Mouse (Mus musculus): ENCODE measurements around the gene Eif2b2.
A peak's percentile ranks its signal among the peaks of the same experiment; 100 is the strongest.

Eif2b2 gene

GRCm38 (mm10) chr12:85219236-85219904, at the start of gene Eif2b2:
Eif2b2 (plus strand) TSS chr12:85219481.
- DNase-seq (ENCODE audit: low spot score), result peak; percentile 99

DNA sequence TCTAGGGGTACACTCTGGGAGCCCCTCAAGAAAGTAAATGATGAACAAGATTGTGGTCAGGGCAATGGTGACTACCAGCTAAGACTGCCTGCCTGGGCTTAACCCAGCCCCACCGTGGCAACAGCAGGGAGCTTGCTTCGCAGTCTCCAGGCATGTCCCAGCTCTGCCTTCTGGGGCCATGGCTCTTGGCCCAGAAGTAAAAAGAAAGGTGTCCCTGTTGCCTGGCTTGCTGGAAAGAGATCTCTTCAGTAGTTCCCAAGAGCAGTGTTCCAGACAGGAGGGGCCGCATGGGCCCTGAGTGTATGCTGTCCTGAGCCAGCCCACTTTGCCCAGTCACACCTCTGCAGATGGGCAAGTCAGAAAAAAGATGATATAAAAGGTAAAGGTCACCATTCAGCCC, 49.4 kb upstream of the Eif2b2 start:
- DNase-seq (ENCODE audit: low spot score), result no peak

- DNase-seq (ENCODE audit: low spot score), result no peak
These were observed 48.9 kb upstream of the Eif2b2 start for GRCm38 (mm10) chr12:85170284-85170947.

DNA sequence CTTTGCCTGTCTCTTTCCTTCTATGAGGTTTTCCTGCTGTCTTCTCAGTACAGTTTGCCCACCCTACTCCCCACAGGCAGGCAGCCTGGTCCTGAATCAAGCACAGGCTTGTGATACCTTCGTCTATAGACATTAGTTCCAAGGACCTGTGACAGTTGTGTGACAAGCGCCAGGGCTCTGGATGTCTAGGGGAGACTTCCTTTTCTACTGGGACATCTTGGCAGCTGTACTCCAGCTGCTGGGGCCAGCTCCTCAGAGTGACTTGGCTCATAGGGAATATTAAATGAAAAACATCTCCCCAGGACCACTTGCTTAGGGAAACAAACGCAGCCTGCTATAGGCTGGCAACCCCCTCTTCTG, 48.4 kb upstream of the Eif2b2 start:
- no peak for DNase-seq (ENCODE audit: low spot score)

DNA sequence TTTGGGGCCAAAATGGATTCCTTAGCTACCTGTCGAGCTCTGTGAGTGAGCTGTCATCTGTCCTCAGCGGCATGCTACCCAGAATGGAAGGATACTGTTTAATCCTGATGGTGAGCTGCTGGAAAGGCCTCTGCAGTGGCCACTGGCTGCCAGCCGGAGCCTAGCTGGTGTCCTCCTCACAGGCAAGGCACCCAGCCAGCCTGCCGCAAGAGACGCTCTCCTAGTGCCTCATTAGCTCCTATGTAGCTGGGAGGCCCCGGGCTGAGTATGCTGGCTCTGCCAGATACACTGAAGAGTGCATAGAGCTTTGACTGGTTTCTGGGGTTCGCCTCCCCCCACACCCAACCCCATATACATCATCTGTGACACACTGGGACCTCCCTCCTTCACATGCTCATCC, 45.3 kb upstream of the Eif2b2 start:
- DNase-seq (ENCODE audit: low spot score), result no peak

GRCm38 (mm10) chr12:85175087-85175675, 44.1 kb upstream of the Eif2b2 start:
- no peak for DNase-seq (ENCODE audit: low spot score)

GRCm38 (mm10) chr12:85175926-85176845, 43.1 kb upstream of the Eif2b2 start:
- peak; percentile 73 for DNase-seq (ENCODE audit: low spot score)

DNA sequence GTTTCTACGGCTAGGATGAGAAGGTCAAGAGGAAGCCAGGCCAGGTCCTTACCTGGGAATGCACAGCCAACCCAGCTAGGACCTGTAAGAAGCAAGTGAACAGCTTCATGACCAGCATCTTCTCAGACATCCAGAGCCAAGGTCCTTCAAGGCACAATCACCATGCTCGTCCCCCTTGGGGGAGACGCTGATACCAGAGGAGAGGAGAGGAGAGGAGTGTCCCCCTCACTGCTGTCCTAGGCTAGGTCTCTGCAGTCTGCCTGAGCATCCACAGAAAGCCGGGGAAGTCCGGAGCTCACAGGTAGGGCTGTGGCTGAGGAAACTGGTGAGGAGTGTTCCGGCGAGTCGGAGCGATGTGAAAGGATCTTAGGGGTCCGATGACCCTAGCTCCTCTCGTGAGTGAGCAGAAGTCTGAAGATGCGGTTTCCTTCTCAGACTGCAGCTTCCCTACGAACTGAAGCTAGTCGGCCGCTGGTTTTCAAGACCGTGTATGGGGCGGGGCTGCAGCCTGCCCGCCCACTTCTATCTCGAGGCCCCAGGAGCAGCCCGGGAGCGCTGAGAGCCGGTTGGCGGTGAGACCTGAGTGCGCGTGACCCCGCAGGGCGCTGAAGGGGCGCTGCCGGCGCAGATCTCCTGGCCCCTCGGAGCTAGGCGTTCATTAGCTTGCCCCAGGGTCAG, 42.3 kb upstream of the Eif2b2 start:
- peak; percentile 74 for DNase-seq (ENCODE audit: low spot score)

DNA sequence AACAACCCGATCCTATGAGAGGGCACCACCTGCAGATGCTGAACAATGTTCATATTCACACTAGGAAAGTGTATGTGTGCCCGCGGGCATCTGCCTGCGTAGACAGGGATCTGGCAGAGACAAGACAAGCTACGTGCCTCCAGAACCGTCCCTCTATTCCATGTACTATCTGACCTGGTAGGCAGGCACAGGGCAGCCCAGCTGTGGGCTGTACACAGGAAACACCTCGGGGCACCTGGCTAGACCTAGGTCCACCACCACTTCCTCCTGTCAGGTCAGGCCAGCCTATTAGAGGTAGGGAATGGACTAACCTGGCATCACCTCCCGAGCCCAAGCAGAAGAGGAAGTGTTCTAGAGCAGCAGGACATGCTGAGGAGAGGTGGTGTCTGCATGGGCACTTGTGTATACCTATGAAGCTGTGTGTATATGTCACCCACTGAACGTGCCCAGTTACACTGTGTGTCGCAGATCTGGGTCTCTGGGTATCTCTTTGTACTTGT, 41.5 kb upstream of the Eif2b2 start, which contains the start of gene Pgf:
Pgf (minus strand) TSS at position 51 of the 500 bp plus-strand sequence.
- DNase-seq (ENCODE audit: low spot score), result no peak

DNA sequence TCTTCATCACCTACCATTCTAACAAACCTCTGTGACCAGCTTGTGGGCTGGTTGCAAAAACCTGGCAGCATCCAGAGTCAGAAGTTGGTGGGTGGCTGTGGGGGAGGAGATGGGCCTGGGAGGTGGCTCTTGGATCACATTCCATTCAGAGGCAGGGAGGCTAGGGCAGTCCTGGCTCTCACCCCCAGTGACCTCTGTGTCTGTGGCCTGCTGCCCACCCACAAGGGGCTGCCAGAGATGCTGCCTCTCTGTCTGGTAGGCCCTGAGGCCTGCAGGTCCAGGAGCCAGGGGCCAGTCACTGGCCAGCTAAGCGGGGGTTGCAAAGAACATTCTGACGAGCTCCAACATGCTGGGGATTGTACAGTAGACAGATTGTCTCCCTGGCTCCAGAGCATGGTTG, 41.0 kb upstream of the Eif2b2 start:
- DNase-seq (ENCODE audit: low spot score), result no peak

DNA sequence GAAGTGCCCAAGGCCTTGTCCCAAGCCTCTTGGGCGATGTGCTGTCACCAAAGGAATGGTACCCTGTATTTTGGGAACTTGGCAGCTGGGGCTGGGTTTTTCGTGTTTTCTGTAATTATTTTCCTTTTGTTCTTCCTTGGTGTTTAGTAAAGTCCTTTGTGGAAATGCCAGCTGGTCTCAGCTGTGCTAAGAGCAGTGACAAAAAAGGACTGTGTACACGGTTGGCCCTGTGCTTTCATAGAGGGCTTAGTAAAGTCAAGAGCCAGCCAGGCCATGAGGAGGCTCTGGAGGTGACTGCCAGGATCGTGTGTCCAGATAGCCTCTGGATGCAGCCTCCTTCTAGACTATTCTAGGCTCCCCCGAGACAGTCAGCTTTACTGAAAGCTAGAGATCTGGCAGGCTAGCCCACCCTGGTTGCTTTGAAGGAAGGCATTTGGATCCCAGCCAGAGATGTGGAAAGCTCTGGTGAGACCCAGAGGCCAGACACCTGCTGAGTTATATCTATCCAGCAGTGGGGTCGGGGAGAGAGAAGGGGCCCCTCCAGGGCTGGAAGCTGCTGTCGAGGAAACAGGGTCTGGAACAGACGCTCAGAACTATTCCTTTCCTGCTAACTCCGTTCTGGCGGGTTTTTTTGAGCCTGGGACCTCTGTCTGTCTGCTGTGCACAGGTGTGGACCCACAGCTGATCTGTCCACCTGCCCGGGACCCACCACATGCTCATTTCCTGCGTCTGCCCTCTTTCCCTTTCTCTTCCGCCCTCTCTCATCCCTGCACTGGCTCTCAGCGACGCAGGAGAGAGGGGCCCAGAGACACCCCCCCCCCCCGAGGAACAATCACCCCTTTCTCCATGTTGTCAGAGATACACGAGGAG, 37.6 kb upstream of the Eif2b2 start:
- no peak for DNase-seq (ENCODE audit: low spot score)

GRCm38 (mm10) chr12:85182345-85182643, 37.0 kb upstream of the Eif2b2 start:
- DNase-seq (ENCODE audit: low spot score), result peak; percentile 45

- DNase-seq (ENCODE audit: low spot score), result no peak
These were observed 36.4 kb upstream of the Eif2b2 start for GRCm38 (mm10) chr12:85182898-85183297.

DNA sequence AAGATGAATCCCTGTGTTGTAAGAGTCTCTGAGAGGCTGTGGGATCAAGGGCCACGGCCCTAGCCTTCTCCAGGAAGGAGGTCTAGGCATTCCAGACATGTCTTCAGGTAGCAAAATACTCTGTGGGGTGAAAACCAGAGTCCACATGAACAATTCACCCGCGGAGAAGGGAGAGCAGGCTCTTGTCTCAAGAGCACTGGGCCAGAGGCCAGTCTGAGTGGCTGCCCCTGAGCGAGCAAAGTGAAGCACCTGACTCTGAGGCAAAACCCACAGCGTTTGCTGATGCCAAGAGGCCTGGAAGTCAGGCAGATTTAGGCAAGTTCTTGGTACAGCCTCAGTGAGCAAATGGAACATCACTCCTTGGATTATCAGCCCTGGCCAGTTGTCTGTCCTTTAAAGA, 35.2 kb upstream of the Eif2b2 start:
- no peak for DNase-seq (ENCODE audit: low spot score)

GRCm38 (mm10) chr12:85185810-85186209, 33.5 kb upstream of the Eif2b2 start:
- no peak for DNase-seq (ENCODE audit: low spot score)

GRCm38 (mm10) chr12:85186361-85186760, 32.9 kb upstream of the Eif2b2 start:
- no peak for DNase-seq (ENCODE audit: low spot score)

DNA sequence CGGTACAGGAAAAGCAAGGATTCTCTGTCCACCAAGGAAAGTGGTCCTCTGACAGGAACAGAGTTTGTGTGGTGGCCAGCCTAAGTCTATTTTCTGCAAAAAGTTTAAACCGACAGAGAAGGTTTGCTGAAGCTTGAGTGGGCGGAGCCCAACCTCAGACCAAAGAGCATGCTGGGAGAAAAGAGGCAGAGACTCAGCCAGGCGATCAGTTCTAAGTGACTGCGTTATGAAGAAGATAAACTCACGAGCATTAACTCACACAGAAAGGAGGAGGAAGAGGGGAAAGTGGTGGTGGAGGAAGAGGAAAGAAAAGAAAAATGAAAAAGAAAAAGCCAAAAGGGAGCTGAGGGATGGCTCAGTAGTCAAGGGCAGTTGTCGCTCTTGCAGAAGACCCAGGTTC, 29.0 kb upstream of the Eif2b2 start:
- DNase-seq (ENCODE audit: low spot score), result no peak

- no peak for DNase-seq (ENCODE audit: low spot score)
These were observed 26.7 kb upstream of the Eif2b2 start for GRCm38 (mm10) chr12:85192461-85193108.

- DNase-seq (ENCODE audit: low spot score), result no peak
These were observed 26.1 kb upstream of the Eif2b2 start for GRCm38 (mm10) chr12:85193146-85193545.

GRCm38 (mm10) chr12:85193923-85194622, 25.2 kb upstream of the Eif2b2 start:
- DNase-seq (ENCODE audit: low spot score), result no peak

Measured in embryo, embryonic 10 days (tissue).